Mouse (Mus musculus) cortical plate, adult 2 months (tissue): ENCODE measurements around the gene Atxn7l1. TPM values are rescaled to one million over a fixed set of nuclear protein-coding genes. Genes with fewer than 3 reads are reported as not detected.

ENCODE experiments used
- H3K27ac ChIP-seq: fragments of 200-500 bp; 2 replicates; pipeline ENCODE4 v1.5.1; 2012; ENCODE audit warnings: low read length, control low read depth, inconsistent platforms; ENCODE audit not compliant: insufficient read depth
- H3K4me1 ChIP-seq: fragments of 200-500 bp; 2 replicates; pipeline ENCODE4 v1.6.1; 2011; ENCODE audit warnings: low read length; ENCODE audit not compliant: control insufficient read depth, insufficient read depth
- H3K4me3 ChIP-seq: fragments of 200-500 bp; 2 replicates; pipeline ENCODE4 v1.5.1; 2011; ENCODE audit warnings: mild to moderate bottlenecking, low read length, control low read depth; ENCODE audit not compliant: insufficient read depth
- CTCF ChIP-seq: fragments of 200-500 bp; IDR thresholded peaks from 2 replicates; pipeline ENCODE4 v1.5.1; 2011; ENCODE audit warnings: mild to moderate bottlenecking, control low read depth, low read length; ENCODE audit not compliant: insufficient read depth; ENCODE audit errors: extremely low read depth
- POLR2A ChIP-seq: fragments of 200-500 bp; IDR thresholded peaks from 2 replicates; pipeline ENCODE4 v1.6.1; 2011; ENCODE audit warnings: mild to moderate bottlenecking, low read length, control low read depth; ENCODE audit not compliant: insufficient read depth; ENCODE audit errors: extremely low read depth
- polyA plus RNA-seq: library from polyadenylated mRNA; depleted of rRNA; stranded (reverse); fragments of >200 nt; gene quantifications from 2 replicates; pipeline ENCODE4 v1.2.3, GENCODE M21; 2012; rRNA removed

Atxn7l1 gene
- polyA plus RNA-seq, 1 experiment, result 41.0 TPM

GRCm38 (mm10) chr12:33411580-33412151, 264.2 kb downstream of the Atxn7l1 start:
- H3K4me1 ChIP-seq, result no peaks in the 10 kb centered on the region
- TF ChIP-seq CTCF (no peak), POLR2A (no peak)
- H3K27ac ChIP-seq, result no peak overlapping the region
- H3K4me3 ChIP-seq, result no peak overlapping the region

Other genes starting within 250 kb of the Atxn7l1 start
- gene Sypl, start 193.8 kb upstream of the Atxn7l1 start, polyA plus RNA-seq, result 44.7 and 48.2 TPM in 2 replicates
- 3.9 and 4.7 TPM in 2 replicates for gene Cdhr3, start 54.8 kb upstream of the Atxn7l1 start, polyA plus RNA-seq
- gene Efcab10, start 247.2 kb downstream of the Atxn7l1 start, polyA plus RNA-seq, result 3.4 and 3.5 TPM in 2 replicates